Mouse (Mus musculus): Measurements from ENCODE around the gene Hcrtr1. TPM values are rescaled to one million over a fixed set of nuclear protein-coding genes. Genes with fewer than 3 reads are reported as not detected.

Gene Hcrtr1
- total RNA-seq, 1 experiment, result 0.22 TPM

- peaks cover 3 to 13% of the 10 kb centered on the region in 2 experiments; a peak in 2 of 4 replicates for H3K4me1 ChIP-seq (ENCODE audit: control insufficient read depth in 2 of 2, insufficient read depth in 2 of 2, low read length in 2 of 2, poor library complexity in 1 of 2)
- in situ Hi-C loops (cut with MboI; ENCODE audit: low sequenced_read_pairs in 2 of 2, unreplicated experiment in 2 of 2), result no loop called here
- TF ChIP-seq HCFC1 (IDR thresholded peaks at IDR 0.05; ENCODE audit: borderline replicate concordance, insufficient read depth, low read length) (no peak), CHD2 (IDR thresholded peaks at IDR 0.05; ENCODE audit: low read depth, low read length) (no peak), ZNF384 (IDR thresholded peaks at IDR 0.05; ENCODE audit: low read depth, low read length) (no peak), ZC3H11A (IDR thresholded peaks at IDR 0.05; ENCODE audit: borderline replicate concordance, low read depth, low read length) (no peak), MAFK (IDR thresholded peaks at IDR 0.05; ENCODE audit: insufficient read depth, low read depth, low read length) (no peak)
Observed at GRCm38 (mm10) chr4:130104584-130104983, 34.6 kb downstream of the Hcrtr1 start.

GRCm38 (mm10) chr4:130103632-130104031, 35.5 kb downstream of the Hcrtr1 start:
- no peak overlapping the region for H3K27ac ChIP-seq (ENCODE audit: insufficient read depth, low read depth, low read length, poor library complexity, severe bottlenecking)
- DNase-seq (ENCODE audit: low read depth, low spot score), result peak; percentile 49
- no peaks in the 10 kb centered on the region for H3K9me3 ChIP-seq (ENCODE audit: control insufficient read depth, insufficient read depth, low read depth, low read length)
- H3K36me3 ChIP-seq (ENCODE audit: control insufficient read depth, insufficient read depth, low read length, poor library complexity, severe bottlenecking), result no peaks in the 10 kb centered on the region
- no peak overlapping the region for H3K9ac ChIP-seq (ENCODE audit: insufficient read depth, low read depth, low read length, poor library complexity, severe bottlenecking)
- in situ Hi-C loops (cut with MboI; ENCODE audit: low sequenced_read_pairs in 2 of 2, unreplicated experiment in 2 of 2), result no loop called here
- H3K4me1 ChIP-seq (ENCODE audit: control insufficient read depth in 2 of 2, insufficient read depth in 2 of 2, low read length in 2 of 2, poor library complexity in 1 of 2), result peaks cover 3 to 13% of the 10 kb centered on the region in 2 experiments; a peak in 2 of 4 replicates
- TF ChIP-seq CHD2 (IDR thresholded peaks at IDR 0.05; ENCODE audit: low read depth, low read length) (no peak), MAFK (IDR thresholded peaks at IDR 0.05; ENCODE audit: insufficient read depth, low read depth, low read length) (no peak), ZC3H11A (IDR thresholded peaks at IDR 0.05; ENCODE audit: borderline replicate concordance, low read depth, low read length) (no peak), ZNF384 (IDR thresholded peaks at IDR 0.05; ENCODE audit: low read depth, low read length) (no peak)
- H3K4me3 ChIP-seq (ENCODE audit: insufficient read depth in 1 of 2, low read depth in 1 of 2, low read length in 2 of 2, poor library complexity in 1 of 2, severe bottlenecking in 1 of 2), result no peak overlapping the region

More at GRCm38 (mm10) chr4:130104584-130104983, 34.6 kb downstream of the Hcrtr1 start:
- Histone ChIP-seq H3K9me3 (ENCODE audit: control insufficient read depth, insufficient read depth, low read depth, low read length) (no peaks in the 10 kb centered on the region), H3K4me3 (ENCODE audit: insufficient read depth in 1 of 2, low read depth in 1 of 2, low read length in 2 of 2, poor library complexity in 1 of 2, severe bottlenecking in 1 of 2) (no peak overlapping the region), H3K36me3 (ENCODE audit: control insufficient read depth, insufficient read depth, low read length, poor library complexity, severe bottlenecking) (no peaks in the 10 kb centered on the region), H3K27ac (ENCODE audit: insufficient read depth, low read depth, low read length, poor library complexity, severe bottlenecking) (no peak overlapping the region), H3K9ac (ENCODE audit: insufficient read depth, low read depth, low read length, poor library complexity, severe bottlenecking) (no peak overlapping the region)
- no peak for DNase-seq (ENCODE audit: low read depth, low spot score)

DNA sequence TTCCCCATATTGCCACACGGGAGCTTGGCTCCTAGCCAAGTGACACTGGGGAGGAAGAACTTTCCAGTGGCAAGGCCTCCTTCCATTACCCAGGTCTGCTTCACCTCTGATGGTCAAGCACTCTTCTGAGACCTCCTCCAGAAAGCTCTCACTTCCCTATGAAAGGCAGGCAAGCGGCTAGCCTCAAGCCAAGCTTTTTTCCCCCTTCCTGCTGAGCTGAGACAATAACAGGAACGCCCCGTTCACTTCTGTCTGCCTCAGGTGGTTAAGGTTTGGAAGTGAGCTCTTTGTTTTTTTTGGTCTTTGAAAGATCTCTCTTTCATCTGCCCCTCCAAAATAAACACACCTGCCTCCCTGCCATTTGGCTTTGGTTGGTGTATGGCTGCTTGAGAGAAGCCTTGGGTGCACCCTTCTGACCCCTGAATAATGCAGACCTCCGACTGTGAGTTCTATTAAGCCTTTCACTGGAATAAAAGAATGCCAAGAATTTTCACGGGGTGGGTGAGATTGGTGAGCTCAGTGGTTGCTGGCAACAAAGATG, 37.0 kb downstream of the Hcrtr1 start, which contains the start of gene Pef1:
Gene Pef1 (plus strand): TSS at position 448 of the 541 bp plus-strand sequence.
- DNase-seq (ENCODE audit: low read depth, low spot score), result peak; percentile 95
- Histone ChIP-seq H3K9me3 (ENCODE audit: control insufficient read depth, insufficient read depth, low read depth, low read length) (no peaks in the 10 kb centered on the region), H3K36me3 (ENCODE audit: control insufficient read depth, insufficient read depth, low read length, poor library complexity, severe bottlenecking) (no peaks in the 10 kb centered on the region), H3K4me1 (ENCODE audit: control insufficient read depth in 2 of 2, insufficient read depth in 2 of 2, low read length in 2 of 2, poor library complexity in 1 of 2) (peaks cover 3 to 13% of the 10 kb centered on the region in 2 experiments; a peak in 2 of 4 replicates), H3K4me3 (ENCODE audit: insufficient read depth in 1 of 2, low read depth in 1 of 2, low read length in 2 of 2, poor library complexity in 1 of 2, severe bottlenecking in 1 of 2) (peak within 1 kb of the TSS in 1 of 2 experiments; percentile 18; a peak in 1 of 4 replicates), H3K27ac (ENCODE audit: insufficient read depth, low read depth, low read length, poor library complexity, severe bottlenecking) (peak within 1 kb of the TSS; percentile 81), H3K9ac (ENCODE audit: insufficient read depth, low read depth, low read length, poor library complexity, severe bottlenecking) (no peak within 1 kb of the TSS)
- TF ChIP-seq MAFK (IDR thresholded peaks at IDR 0.05; ENCODE audit: insufficient read depth, low read depth, low read length) (no peak), HCFC1 (IDR thresholded peaks at IDR 0.05; ENCODE audit: borderline replicate concordance, insufficient read depth, low read length) (no peak), ZNF384 (IDR thresholded peaks at IDR 0.05; ENCODE audit: low read depth, low read length) (no peak), ZC3H11A (IDR thresholded peaks at IDR 0.05; ENCODE audit: borderline replicate concordance, low read depth, low read length) (no peak), CHD2 (IDR thresholded peaks at IDR 0.05; ENCODE audit: low read depth, low read length) (peak; percentile 66)
- in situ Hi-C loops (cut with MboI; ENCODE audit: low sequenced_read_pairs in 2 of 2, unreplicated experiment in 2 of 2), result no loop called here

- no peak for DNase-seq (ENCODE audit: low read depth, low spot score)
- Histone ChIP-seq H3K4me1 (ENCODE audit: control insufficient read depth in 2 of 2, insufficient read depth in 2 of 2, low read length in 2 of 2, poor library complexity in 1 of 2) (peaks cover 3 to 12% of the 10 kb centered on the region in 2 experiments; a peak in 2 of 4 replicates), H3K9ac (ENCODE audit: insufficient read depth, low read depth, low read length, poor library complexity, severe bottlenecking) (no peak overlapping the region), H3K4me3 (ENCODE audit: insufficient read depth in 1 of 2, low read depth in 1 of 2, low read length in 2 of 2, poor library complexity in 1 of 2, severe bottlenecking in 1 of 2) (no peak overlapping the region), H3K9me3 (ENCODE audit: control insufficient read depth, insufficient read depth, low read depth, low read length) (no peaks in the 10 kb centered on the region), H3K27ac (ENCODE audit: insufficient read depth, low read depth, low read length, poor library complexity, severe bottlenecking) (no peak overlapping the region), H3K36me3 (ENCODE audit: control insufficient read depth, insufficient read depth, low read length, poor library complexity, severe bottlenecking) (no peaks in the 10 kb centered on the region)
- TF ChIP-seq CHD2 (IDR thresholded peaks at IDR 0.05; ENCODE audit: low read depth, low read length) (no peak), HCFC1 (IDR thresholded peaks at IDR 0.05; ENCODE audit: borderline replicate concordance, insufficient read depth, low read length) (no peak), ZC3H11A (IDR thresholded peaks at IDR 0.05; ENCODE audit: borderline replicate concordance, low read depth, low read length) (no peak), ZNF384 (IDR thresholded peaks at IDR 0.05; ENCODE audit: low read depth, low read length) (no peak), MAFK (IDR thresholded peaks at IDR 0.05; ENCODE audit: insufficient read depth, low read depth, low read length) (no peak)
- in situ Hi-C loops (cut with MboI; ENCODE audit: low sequenced_read_pairs in 2 of 2, unreplicated experiment in 2 of 2), result no loop called here
Observed at GRCm38 (mm10) chr4:130101183-130101582, 38.0 kb downstream of the Hcrtr1 start.
